Mouse (Mus musculus): ENCODE measurements around the gene Ofcc1. TPM values are rescaled to one million over a fixed set of nuclear protein-coding genes. Genes with fewer than 3 reads are reported as not detected.

Ofcc1 gene
- under 1 TPM in 1 of 4 experiments, not detected in 3; 0.43 TPM for total RNA-seq (2022)

DNA sequence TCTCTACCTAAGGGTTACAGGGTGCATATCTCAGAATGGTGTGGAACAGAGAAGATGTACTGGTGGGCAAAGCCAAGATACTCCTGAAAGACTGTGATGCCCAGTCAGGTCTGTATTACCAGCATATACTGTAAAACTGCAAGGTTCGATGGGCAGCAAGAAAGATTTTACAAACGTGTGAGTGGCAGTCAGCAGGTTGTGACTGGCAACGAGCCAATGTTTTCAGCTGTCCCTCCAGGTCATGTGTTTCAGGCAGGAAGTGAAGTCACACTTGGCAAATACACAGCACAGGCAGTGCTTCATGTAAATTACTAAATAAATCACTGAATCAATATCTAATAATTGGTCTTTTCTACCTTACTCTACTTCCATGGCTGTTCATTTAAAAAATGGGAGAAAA lies at the start of gene Ofcc1:
Ofcc1 (minus strand) TSS at position 163 of the 400 bp plus-strand sequence.
- no peak for DNase-seq (ENCODE audit: low spot score)

DNA sequence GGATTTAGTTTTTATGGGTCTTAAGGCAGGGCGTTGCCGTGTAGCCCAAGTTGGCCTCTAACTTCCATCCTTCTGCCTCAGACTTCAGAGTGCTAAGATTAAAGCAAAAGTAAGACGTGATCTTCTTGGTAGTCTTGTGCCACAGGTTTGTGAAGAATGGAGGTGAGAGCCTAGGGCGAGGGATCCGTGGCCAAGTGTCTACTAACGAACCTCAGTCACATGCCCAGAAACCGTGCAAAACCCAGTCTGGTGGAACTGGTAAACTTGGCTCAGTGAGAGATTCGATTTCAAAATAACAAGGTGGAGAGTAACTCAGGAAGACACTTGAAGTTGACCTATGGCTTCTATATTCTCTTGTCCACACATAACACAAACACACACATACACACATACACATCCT lies 28.9 kb upstream of the Ofcc1 start:
- DNase-seq (ENCODE audit: low spot score): no peak

DNA sequence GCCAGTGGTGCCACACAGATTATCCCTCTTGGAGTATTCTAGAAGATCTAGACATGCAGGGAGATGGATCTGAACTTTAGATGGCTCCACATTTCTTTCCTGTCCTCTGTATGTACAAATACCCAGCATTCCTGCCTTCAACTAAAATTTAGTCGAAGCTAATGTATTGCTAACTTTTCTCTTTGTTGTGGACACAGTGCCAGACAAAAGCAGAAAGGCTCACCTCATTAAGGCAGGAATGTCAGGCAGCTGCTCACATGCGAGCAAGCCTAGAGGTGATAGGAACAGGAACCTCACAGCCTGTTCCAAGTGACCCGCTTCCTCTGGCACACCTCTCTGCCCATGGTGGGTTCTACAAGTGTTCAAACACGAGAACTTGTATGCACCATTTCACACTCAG lies 26.2 kb upstream of the Ofcc1 start:
- no peak for DNase-seq (ENCODE audit: low spot score)

DNA sequence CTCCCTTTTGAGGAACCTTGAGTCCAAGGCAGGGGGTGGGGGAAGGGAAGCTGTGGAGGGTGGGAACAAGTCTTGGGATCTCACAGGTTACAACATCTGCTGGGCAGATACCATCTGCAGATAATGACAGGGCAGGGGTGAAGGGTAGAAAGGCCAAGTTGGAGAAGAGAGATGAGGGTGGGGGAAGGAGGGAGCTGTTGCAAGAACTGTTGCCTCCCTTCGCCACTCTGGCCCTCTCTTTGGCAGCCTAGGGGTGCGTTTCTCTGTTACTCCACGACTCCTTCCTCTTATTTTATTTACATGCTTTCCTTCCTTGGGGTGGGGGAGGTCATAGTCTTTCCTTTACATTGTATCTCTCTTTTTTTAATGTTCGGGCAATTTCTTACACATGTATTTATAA lies 23.7 kb upstream of the Ofcc1 start:
- no peak for DNase-seq (ENCODE audit: low spot score)

DNA sequence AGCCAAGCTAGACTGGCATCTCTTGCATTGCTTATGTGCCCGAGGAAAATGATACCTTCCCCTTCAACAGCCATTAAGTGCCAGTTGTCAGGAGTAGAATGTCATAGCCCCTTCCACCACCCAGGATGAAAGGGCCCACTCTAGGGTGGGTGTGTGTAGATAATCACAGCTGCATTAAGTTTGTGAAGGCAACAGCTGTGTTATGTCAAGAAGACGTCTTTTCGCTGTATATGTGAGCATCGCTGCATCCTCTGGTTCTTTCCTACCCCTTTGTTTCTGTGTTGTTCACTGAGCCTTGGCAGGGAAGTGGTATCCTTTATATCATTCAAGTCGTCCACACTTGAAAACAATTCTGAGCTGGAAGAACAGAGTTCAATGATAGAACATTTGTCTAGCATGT lies 15.5 kb upstream of the Ofcc1 start:
- no peak for DNase-seq (ENCODE audit: low spot score)

DNA sequence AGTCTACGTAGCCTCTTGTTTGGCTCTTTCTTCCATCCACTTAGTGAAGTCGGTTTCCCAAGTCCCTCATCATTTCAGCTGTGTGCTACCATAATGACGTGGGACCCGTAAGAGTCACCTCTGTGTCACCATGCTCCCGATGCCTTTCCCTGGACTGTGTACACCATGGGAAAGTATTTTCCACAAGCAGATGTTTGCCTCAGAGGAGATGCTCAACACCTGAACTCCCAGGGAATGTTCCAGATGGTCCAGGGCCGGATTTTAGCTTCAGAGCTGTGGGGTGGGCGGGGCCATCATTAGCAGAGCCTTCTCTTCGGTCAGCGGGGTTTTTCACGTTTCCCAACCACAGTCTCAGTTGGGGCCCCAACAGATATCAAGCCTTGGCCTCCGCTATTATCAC lies 5.5 kb upstream of the Ofcc1 start:
- no peak for DNase-seq (ENCODE audit: low spot score)

DNA sequence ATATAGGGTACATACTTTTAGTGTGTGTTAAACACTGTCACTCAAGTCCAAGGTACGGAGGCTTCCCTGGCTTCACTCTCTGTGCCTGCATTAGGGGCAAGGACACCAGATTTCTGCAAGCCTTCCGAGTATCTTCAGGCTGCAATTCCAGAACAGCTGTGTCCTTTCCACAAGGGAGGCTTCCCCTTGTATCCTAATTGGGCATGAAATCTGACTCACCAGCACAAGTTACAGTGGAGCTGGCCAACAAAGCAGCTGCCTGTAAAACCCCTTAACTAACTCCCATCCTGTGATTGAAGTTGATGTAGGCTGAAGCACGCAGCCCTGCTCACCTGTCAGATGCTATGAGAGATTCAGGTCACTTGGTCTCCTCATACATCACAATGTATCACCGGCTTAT lies 3.6 kb upstream of the Ofcc1 start:
- no peak for DNase-seq (ENCODE audit: low spot score)

GRCm38 (mm10) chr13:40360692-40361091 lies 558 bp downstream of the Ofcc1 start:
- DNase-seq (ENCODE audit: low spot score): no peak

- no peak for DNase-seq (ENCODE audit: low spot score)
Measured at GRCm38 (mm10) chr13:40347045-40347444, 14.2 kb downstream of the Ofcc1 start.

DNA sequence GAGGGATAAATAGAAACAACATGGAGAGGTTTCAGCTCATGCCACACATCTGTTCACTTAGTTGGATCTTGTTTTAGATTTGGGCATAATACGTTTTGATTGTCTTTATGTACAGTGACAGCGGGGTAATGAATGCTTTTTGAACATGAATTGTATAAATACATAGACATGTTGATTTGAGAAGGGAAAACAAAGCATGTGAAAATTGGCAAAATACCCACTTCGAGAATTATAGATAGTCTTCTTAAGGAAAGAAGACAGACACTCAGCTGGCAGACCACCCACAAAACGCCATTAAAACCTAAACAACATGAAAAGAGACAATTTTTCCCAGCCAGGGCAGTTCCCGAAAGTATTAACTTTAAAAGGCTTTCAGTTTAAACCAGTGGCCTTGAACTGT lies 37.9 kb downstream of the Ofcc1 start:
- no peak for DNase-seq (ENCODE audit: low spot score)

GRCm38 (mm10) chr13:40320814-40321525 lies 40.3 kb downstream of the Ofcc1 start:
- no peak for DNase-seq (ENCODE audit: low spot score)

DNA sequence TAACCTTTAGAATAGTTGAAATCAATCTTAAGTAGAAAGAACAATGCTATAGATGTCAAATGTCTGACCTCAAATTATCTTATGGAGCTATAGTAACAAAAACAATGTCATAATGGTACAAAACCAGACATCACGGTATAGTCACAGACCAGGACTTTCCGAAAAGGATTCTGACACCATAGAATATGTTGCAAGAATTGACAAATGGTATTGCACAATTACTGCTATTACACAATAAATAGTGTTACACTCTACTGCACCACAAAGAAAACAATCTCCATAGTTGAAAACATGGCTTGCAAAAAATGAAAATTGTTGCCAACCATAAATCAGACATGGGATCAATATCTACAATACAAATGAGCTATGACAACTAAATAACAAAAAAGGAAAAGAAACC lies 43.5 kb downstream of the Ofcc1 start:
- DNase-seq (ENCODE audit: low spot score): no peak

GRCm38 (mm10) chr13:40315158-40315792 lies 46.0 kb downstream of the Ofcc1 start:
- no peak for DNase-seq (ENCODE audit: low spot score)

GRCm38 (mm10) chr13:40292891-40293290 lies 68.4 kb downstream of the Ofcc1 start:
- no peak for DNase-seq (ENCODE audit: low spot score)

- no peak for DNase-seq (ENCODE audit: low spot score)
Measured at GRCm38 (mm10) chr13:40290846-40291245, 70.4 kb downstream of the Ofcc1 start.

DNA sequence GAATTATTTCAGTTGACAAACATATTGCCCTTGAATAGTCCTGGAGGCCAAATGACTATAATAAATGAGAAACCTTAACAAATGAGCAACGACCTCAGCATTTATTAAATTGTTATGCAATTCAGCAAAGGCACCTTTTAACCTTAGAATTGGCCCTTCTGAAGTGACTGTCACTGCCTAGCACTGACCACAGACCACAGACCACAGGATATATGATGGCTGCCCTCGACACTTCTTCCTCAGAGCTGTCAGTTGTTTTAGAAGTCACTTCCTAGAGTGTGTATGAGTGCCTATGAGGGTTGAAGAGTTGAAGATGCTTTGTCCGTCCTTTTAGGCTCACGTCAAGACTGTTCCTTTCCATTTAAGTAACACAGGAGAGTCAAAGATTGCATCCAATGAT lies 72.6 kb downstream of the Ofcc1 start:
- no peak for DNase-seq (ENCODE audit: low spot score)

- no peak for DNase-seq (ENCODE audit: low spot score)
Measured at GRCm38 (mm10) chr13:40287266-40288002, 73.8 kb downstream of the Ofcc1 start.

DNA sequence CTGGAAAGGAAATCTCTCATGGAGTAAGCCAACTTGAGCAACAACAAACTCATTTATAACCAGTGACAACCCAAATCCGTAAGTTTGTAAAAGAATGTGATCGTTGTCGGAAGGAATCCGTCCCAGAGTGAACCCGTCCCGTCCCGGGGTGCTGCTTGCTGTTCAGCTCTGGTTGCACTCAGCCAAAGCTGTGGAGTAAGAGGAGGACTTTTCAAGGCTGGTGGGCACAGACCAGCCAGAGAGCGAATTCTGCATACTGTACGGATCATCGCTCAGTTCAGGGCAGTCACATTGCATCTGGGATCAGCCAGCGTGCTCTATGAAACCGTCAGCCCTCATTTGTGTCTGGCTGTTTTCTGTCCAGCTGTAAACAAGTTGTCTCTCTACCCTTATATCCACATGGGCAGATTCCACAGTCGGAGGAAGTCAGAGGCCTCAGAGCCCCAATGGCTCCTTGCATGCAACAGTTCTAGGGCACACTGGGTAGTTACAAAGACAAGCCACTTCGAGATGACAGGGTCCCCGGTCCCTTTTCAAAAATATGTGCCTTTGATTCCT lies 75.9 kb downstream of the Ofcc1 start:
- DNase-seq (ENCODE audit: low spot score): no peak

GRCm38 (mm10) chr13:40280616-40281015 lies 80.6 kb downstream of the Ofcc1 start:
- no peak for DNase-seq (ENCODE audit: low spot score)

DNA sequence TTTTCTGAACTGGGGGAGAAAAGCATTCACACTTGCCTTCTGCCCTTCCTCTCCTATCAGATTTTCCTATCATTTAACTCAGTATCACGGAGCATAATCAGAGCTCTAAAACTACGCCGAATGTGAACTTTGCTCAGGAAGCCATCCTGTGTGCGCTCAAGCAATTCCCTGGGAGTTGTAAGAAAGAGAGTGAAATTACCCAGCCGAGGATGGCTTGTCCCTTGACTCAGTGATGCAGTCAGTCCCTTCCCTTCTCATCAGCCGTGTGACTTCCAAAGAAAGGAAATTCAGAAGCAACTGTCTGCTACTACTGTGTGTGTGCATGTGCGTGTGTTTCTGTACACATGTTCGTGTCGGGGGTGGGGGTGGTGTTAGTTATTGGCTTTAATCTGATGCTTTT lies 93.7 kb downstream of the Ofcc1 start:
- no peak for DNase-seq (ENCODE audit: low spot score)

GRCm38 (mm10) chr13:40263087-40263807 lies 98.0 kb downstream of the Ofcc1 start:
- DNase-seq (ENCODE audit: low spot score): no peak

DNA sequence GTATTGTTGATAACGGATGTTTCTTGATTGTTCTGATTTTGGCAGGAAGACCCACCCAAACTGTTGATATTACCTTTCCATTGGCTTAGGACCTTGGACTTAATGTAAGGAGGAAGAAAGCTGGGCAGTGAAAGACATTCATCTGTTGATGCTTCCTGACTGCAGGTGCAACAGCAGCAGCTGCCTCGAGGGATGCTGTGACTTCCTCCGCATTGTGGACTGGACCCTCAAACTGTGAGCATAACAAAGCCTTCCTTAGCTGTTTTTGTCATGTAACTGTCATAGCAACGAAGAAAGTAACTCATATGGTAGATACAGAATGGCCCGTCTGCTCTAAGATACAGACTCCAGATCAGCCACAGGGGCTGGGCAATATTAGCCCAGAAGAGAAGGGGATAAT lies 102.5 kb downstream of the Ofcc1 start:
- DNase-seq (ENCODE audit: low spot score): no peak
